Mouse (Mus musculus): ENCODE results near the gene Klrk1. TPM values are rescaled to one million over a fixed set of nuclear protein-coding genes. Genes with fewer than 3 reads are reported as not detected.

The Klrk1 gene
- 0.21 and 0.32 TPM in 2 replicates for polyA plus RNA-seq (2012; rRNA removed)

DNA sequence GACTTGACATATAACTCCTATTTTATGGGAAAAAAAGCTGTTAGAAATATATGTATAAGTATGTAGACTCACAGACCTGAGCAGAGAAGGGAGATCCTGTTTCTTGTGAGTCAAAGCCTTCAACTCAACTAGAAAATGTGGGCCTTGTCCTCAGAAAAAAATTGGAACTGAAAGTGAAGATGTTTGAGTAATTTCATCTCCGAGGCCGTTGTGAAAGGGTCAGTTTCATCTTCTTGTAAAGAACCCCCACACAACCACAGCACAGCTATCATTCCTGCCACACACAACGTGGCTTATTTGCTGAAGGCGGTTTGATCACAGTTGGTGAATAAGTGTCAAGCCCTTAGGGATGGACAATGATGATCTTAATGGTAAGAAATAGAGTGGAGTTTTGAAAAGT, at the start of gene Klrk1:
Gene Klrk1 (minus strand): TSS at position 130 of the 400 bp plus-strand sequence.

GRCm38 (mm10) chr6:129660589-129660988, 36.9 kb upstream of the Klrk1 start, which contains the start of gene Klrc2:
TSS of gene Klrc2 (minus strand) at chr6:129660689.

DNA sequence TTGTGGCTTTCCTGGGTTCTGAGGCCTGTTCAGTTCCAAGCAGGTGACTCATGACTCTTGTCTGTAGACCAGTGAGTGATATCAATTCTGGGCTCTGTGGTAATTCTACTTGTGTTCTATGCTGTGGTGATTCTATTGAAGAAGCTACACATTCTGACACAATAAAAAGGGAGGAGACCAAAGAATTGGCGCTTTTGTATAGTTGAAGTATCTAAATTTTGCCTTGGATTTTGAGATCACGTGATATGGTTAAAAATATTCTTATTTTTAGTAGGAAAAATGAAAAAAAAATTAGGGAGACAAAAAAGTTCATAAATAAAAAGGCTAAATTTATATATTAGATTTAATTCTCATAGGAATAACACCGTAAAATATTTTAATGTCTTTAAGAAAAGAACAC, 19.6 kb upstream of the Klrk1 start, which contains the start of gene Klrc3:
Gene Klrc3 (minus strand): TSS at position 101 of the 400 bp plus-strand sequence.

GRCm38 (mm10) chr6:129591508-129591907, 32.2 kb downstream of the Klrk1 start, which contains the start of gene Klrd1:
TSS of gene Klrd1 (plus strand) at chr6:129591782.

GRCm38 (mm10) chr6:129577605-129578004, 46.1 kb downstream of the Klrk1 start, which contains the start of gene Klre1:
TSS of gene Klre1 (plus strand) at chr6:129577905.

Other genes with a start within 250 kb of the Klrk1 start
- 0.02 TPM in 2 replicates for gene Clec12b, start 238.0 kb downstream of the Klrk1 start, polyA plus RNA-seq (2012; rRNA removed)
- gene Clec1b, start 226.6 kb downstream of the Klrk1 start, polyA plus RNA-seq (2012; rRNA removed): 13.3 and 14.4 TPM in 2 replicates
- 0.81 and 1.0 TPM in 2 replicates for gene Clec9a, start 215.0 kb downstream of the Klrk1 start, polyA plus RNA-seq (2012; rRNA removed)
- 0.10 and 0.14 TPM in 2 replicates for gene Clec1a, start 171.9 kb downstream of the Klrk1 start, polyA plus RNA-seq (2012; rRNA removed)
- 0.89 and 1.2 TPM in 2 replicates for gene Olr1, start 116.7 kb downstream of the Klrk1 start, polyA plus RNA-seq (2012; rRNA removed)
- 0.01 and 0.02 TPM in 2 replicates for gene Tmem52b, start 111.3 kb downstream of the Klrk1 start, polyA plus RNA-seq (2012; rRNA removed)
- gene Gabarapl1, start 90.7 kb downstream of the Klrk1 start, polyA plus RNA-seq (2012; rRNA removed): 20.2 and 21.9 TPM in 2 replicates
- gene Klre1, start 46.0 kb downstream of the Klrk1 start, polyA plus RNA-seq (2012; rRNA removed): 0.03 TPM in 1 of 2 replicates, not detected in the other
- 0.18 and 0.19 TPM in 2 replicates for gene Klrd1, start 32.1 kb downstream of the Klrk1 start, polyA plus RNA-seq (2012; rRNA removed)
- gene Klrc3, start 19.5 kb upstream of the Klrk1 start, polyA plus RNA-seq (2012; rRNA removed): not detected in 2 replicates
- gene Klrc2, start 36.8 kb upstream of the Klrk1 start, polyA plus RNA-seq (2012; rRNA removed): 0.01 TPM in 1 of 2 replicates, not detected in the other
- gene Klrc1, start 55.1 kb upstream of the Klrk1 start, polyA plus RNA-seq (2012; rRNA removed): 0.05 and 0.06 TPM in 2 replicates
- 0.03 TPM in 1 of 2 replicates, not detected in the other for gene Klri1, start 93.3 kb upstream of the Klrk1 start, polyA plus RNA-seq (2012; rRNA removed)
- 0.01 TPM in 2 replicates for gene Klri2, start 116.6 kb upstream of the Klrk1 start, polyA plus RNA-seq (2012; rRNA removed)
- not detected in 2 replicates for gene Gm156, start 160.4 kb upstream of the Klrk1 start, polyA plus RNA-seq (2012; rRNA removed)
- not detected in 2 replicates for gene Gm17631, start 238.8 kb upstream of the Klrk1 start, polyA plus RNA-seq (2012; rRNA removed)

All from liver, embryonic 14 days (tissue).